Mouse (Mus musculus) heart, postnatal 0 days (tissue): ENCODE results near the gene Hnrnpa2b1. TPM values are rescaled to one million over a fixed set of nuclear protein-coding genes. Genes with fewer than 3 reads are reported as not detected.

ENCODE experiments used
- ATAC-seq: fragments of 200-750 bp; cut with Nextera tagmentation; 2 replicates; pipeline ENCODE4 v1.8.0; 2017; ENCODE audit warnings: low read depth, moderate number of reproducible peaks, moderate library complexity; ENCODE audit not compliant: insufficient read depth
- DNase-seq: peaks from one replicate; pipeline ENCODE4 v3.0.0-alpha.2; 2016; ENCODE audit warnings: low spot score
- H3K27ac ChIP-seq: fragments of 300-500 bp; sonication (generic); 2 replicates; pipeline ENCODE4 v1.5.1; 2014; ENCODE audit warnings: low read depth, mild to moderate bottlenecking
- H3K27me3 ChIP-seq: fragments of 300-500 bp; sonication (generic); 2 replicates; pipeline ENCODE4 v1.6.1; 2014; ENCODE audit warnings: low read length, mixed read lengths; ENCODE audit not compliant: control insufficient read depth, insufficient read depth
- H3K36me3 ChIP-seq: fragments of 300-500 bp; sonication (generic); replicated peaks from 2 replicates; pipeline ENCODE4 v1.6.1; 2014; ENCODE audit warnings: low read length, mixed read lengths; ENCODE audit not compliant: control insufficient read depth, insufficient read depth
- H3K4me1 ChIP-seq: fragments of 300-500 bp; sonication (generic); 2 replicates; pipeline ENCODE4 v1.6.1; 2014; ENCODE audit warnings: antibody characterized with exemption; ENCODE audit not compliant: control insufficient read depth, insufficient read depth
- H3K4me2 ChIP-seq: fragments of 300-500 bp; sonication (generic); 2 replicates; pipeline ENCODE4 v1.6.1; 2014; ENCODE audit warnings: low read depth, mild to moderate bottlenecking, low read length, moderate library complexity
- H3K4me3 ChIP-seq: fragments of 300-500 bp; sonication (generic); 2 replicates; pipeline ENCODE4 v1.5.1; 2014; ENCODE audit warnings: low read depth, low read length
- H3K9ac ChIP-seq: fragments of 300-500 bp; sonication (generic); replicated peaks from 2 replicates; pipeline ENCODE4 v1.6.1; 2014; ENCODE audit warnings: low read depth, low read length, mixed read lengths
- H3K9me3 ChIP-seq: fragments of 300-500 bp; sonication (generic); replicated peaks from 2 replicates; pipeline ENCODE4 v1.6.1; 2016; ENCODE audit warnings: low read length; ENCODE audit not compliant: control insufficient read depth
- CTCF ChIP-seq: IDR thresholded peaks from 2 replicates; pipeline ENCODE4 v1.5.1; 2016; ENCODE audit warnings: antibody characterized with exemption, control low read depth, low read depth
- EP300 ChIP-seq: IDR thresholded peaks from 2 replicates; pipeline ENCODE4 v1.6.1; 2016; ENCODE audit warnings: antibody characterized with exemption, low read depth
- WGBS: fragments of 180-500 bp; shearing (Covaris S2); extraction: QIAGEN DNeasy Blood & Tissue Kit; methylation state at CpG from one replicate; pipeline ENCODE4 v1.1.7; 2014; 5-methylcytosine and 5-hydroxymethylcytosine counted together
- polyA plus RNA-seq: library from polyadenylated mRNA; unstranded; fragments of >200 nt; fragmentation: Nextera tagmentation; extraction: Ambion mirVana; gene quantifications from 2 replicates; pipeline ENCODE4 v1.2.1, GENCODE M21; 2015
- total RNA-seq: library from RNA; depleted of rRNA; stranded (reverse); fragments of >200 nt; gene quantifications from 2 replicates; pipeline ENCODE4 v1.2.3, GENCODE M21; 2014; ENCODE audit warnings: low replicate concordance

The Hnrnpa2b1 gene
- total and polyA plus RNA-seq, 2 experiments from 2014 or later = 171 to 775 TPM

DNA sequence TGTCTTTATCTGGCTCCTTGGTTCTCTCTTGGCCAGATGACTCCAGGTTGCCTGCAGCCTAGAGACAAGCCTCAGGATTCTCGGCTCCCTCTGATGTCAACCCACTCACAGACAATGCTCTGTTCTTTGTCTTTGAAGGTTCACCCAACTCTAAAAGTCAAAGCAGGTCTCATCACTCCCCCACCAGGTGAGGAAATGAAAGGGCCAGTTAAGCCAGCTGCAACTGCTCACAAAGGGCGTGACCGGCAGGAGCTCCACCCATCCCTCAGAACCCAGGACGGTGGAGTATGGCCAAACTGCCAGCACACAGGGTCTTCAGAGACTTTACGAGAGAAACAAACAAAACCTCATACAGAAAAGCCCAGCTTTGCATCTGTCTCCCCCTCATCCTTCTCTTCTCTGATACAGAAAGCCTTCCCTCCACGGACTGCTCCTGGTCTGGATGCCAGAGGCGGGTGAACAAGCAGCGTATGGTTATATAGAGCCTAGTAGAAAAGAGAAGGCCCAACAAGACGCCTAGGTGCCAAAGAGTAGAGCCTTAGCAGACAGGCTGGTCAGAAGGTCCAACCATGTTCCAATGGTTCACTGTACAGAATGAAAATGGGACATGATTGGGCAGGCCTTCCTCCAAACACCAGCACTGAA lies 27.4 kb downstream of the Hnrnpa2b1 start:
- H3K4me2 ChIP-seq = no peak overlapping the region
- H3K9ac ChIP-seq = no peak overlapping the region
- no peak overlapping the region for H3K27ac ChIP-seq
- no peak for TF ChIP-seq EP300
- TF ChIP-seq CTCF = no peak
- WGBS = 54% methylated on average over 9 of the region's 9 CpGs
- ATAC-seq (no peak), DNase-seq (no peak)
- H3K36me3 ChIP-seq = no peaks in the 10 kb centered on the region
- no peaks in the 10 kb centered on the region for H3K9me3 ChIP-seq
- H3K27me3 ChIP-seq = no peaks in the 10 kb centered on the region
- H3K4me1 ChIP-seq = peaks cover 9% of the 10 kb centered on the region
- H3K4me3 ChIP-seq = no peak overlapping the region

DNA sequence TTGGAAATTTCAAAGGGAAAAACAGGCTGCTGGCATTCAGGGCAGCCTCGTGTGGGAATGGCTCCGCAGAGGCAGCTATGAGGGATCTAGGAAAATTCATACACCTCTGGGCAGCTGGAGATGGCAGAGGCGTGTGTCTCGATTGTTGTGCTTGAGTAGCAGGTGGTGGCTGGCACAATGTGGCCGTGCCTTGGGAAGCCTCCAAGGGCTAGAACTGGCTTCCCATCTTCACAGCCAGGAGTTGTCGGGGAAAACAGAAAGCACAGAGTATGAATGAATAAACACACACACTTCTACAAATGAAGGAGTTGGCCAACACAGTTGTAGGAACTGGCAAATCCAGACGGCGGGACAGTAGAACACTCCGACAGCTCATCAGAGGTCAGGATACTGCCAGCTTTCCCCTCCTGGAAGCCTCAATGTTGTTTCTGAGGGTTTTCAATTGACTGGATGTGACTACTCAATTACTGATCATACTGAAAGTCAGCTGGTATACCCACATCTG lies 30.8 kb downstream of the Hnrnpa2b1 start:
- WGBS = 67% methylated on average over 9 of the region's 9 CpGs
- Histone ChIP-seq H3K9me3 (no peaks in the 10 kb centered on the region), H3K4me2 (no peak overlapping the region), H3K27me3 (0 out of 2 replicates have a peak, but pooled peaks cover 3% of the 10 kb centered on the region), H3K9ac (no peak overlapping the region), H3K36me3 (no peaks in the 10 kb centered on the region), H3K4me3 (no peak overlapping the region), H3K4me1 (peaks cover 17% of the 10 kb centered on the region), H3K27ac (peak overlapping the region; percentile 81; the same call in 1 of the 2 replicates)
- no peak for ATAC-seq
- no peak for TF ChIP-seq CTCF
- TF ChIP-seq EP300 = no peak
- no peak for DNase-seq

DNA sequence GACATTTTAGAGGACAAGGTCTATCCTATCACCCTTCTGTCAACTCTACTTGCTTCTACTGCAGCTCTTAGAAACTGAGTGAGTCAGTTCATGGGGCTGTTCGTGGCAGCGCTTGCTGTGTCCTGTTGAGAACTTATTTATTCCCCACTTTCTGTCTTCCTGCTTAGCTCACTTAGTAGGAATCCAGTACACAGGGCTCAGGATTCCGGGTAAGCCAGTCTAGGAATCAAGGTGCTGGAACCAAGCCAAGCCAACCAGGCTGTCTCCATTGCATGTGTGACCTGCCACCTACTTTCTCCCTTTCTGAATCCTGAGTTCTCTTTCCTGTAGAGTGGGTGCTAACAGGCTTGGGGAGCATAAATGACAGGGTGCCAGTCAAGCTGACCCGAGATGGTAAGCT lies 32.0 kb downstream of the Hnrnpa2b1 start:
- Histone ChIP-seq H3K9ac (no peak overlapping the region), H3K27me3 (peaks cover 5% of the 10 kb centered on the region; the same call in 1 of the 2 replicates), H3K4me3 (no peak overlapping the region), H3K27ac (peak overlapping the region; percentile 81), H3K9me3 (no peaks in the 10 kb centered on the region), H3K4me1 (peaks cover 17% of the 10 kb centered on the region), H3K36me3 (no peaks in the 10 kb centered on the region), H3K4me2 (no peak overlapping the region)
- DNase-seq (peak; percentile 63), ATAC-seq (peak; percentile 83)
- WGBS = 11% methylated on average over 4 of the region's 4 CpGs
- TF ChIP-seq EP300 (no peak), CTCF (no peak)

DNA sequence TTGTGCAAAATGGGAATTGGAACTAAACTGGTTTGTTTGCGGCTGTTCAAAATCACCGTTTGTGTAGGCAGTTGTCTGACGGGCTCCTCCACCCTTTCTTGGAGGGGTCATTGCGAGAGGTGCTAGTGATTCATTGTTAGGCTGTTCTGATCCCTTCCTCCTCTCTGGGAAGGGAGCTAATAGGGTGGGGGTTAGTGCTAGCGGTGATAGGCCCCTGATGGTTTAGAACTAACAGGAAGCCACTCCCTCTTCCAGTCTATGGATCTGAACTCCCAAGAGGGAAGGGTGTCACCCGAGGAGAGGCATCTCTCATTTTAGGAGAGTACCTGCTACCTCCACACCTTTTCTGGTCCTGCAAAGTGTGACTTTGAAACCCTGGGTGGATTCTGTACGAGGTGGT lies 35.4 kb downstream of the Hnrnpa2b1 start:
- H3K27me3 ChIP-seq = peaks cover 18% of the 10 kb centered on the region; the same call in 1 of the 2 replicates
- no peak for DNase-seq
- no peaks in the 10 kb centered on the region for H3K9me3 ChIP-seq
- ATAC-seq = no peak
- no peak overlapping the region for H3K4me2 ChIP-seq
- no peak overlapping the region for H3K4me3 ChIP-seq
- no peak overlapping the region for H3K9ac ChIP-seq
- 60% methylated on average over 7 of the region's 7 CpGs for WGBS
- H3K4me1 ChIP-seq = peaks cover 19% of the 10 kb centered on the region
- no peak overlapping the region for H3K27ac ChIP-seq
- no peaks in the 10 kb centered on the region for H3K36me3 ChIP-seq
- TF ChIP-seq CTCF = no peak
- no peak for TF ChIP-seq EP300

DNA sequence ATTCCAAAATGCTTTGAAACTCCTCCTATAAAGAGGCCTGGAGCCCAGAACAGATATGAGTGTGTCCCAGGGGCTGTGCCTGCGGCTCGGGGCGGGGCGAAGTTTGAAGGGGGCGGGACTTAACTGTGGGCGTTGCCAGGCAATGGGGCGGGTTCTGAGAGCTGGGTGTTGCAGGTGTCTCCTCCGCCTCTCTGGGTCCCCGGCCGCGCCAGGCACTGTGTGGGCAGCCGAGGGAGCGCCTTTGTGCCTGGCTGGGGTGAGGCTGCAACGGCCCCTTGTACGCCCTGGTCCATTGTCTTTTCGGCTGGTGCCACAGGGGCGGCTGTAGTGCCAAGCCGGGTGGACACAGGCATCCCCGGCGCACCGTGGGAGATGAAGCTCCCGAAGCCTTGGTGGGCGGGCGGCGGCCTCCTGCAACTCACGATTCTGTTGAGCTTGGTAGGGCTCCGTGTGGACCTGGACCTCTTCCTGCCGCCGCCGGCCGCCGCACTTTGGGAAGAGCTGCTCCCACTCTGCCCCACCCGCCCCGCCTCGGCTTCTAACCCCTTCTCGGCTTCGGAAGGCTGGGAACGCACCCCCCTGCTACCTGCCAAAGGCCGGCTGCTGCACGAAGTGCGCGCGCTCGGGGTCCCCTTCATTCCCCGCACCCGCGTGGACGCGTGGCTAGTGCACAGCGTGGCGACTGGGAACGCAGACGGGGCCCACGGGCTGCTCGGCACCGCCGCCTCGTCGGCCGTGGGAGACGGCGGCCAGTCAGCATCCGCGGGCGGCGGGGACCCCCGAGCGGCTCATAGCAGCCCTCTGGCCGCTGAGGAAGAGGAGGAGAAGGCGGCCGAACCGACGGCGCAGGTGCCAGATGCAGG lies 36.9 kb downstream of the Hnrnpa2b1 start, which contains the start of gene Nfe2l3:
Gene Nfe2l3 (plus strand): TSS at position 136 of the 863 bp plus-strand sequence.
- Histone ChIP-seq H3K36me3 (no peaks in the 10 kb centered on the region), H3K4me2 (peak within 1 kb of the TSS; percentile 93), H3K4me3 (peak within 1 kb of the TSS; percentile 62), H3K27me3 (peaks cover 18% of the 10 kb centered on the region; the same call in 1 of the 2 replicates), H3K4me1 (peaks cover 15% of the 10 kb centered on the region), H3K27ac (no peak within 1 kb of the TSS), H3K9me3 (no peaks in the 10 kb centered on the region), H3K9ac (peak within 1 kb of the TSS; percentile 47; the same call in 1 of the 2 replicates)
- peak; percentile 43 for DNase-seq
- ATAC-seq = peak; percentile 82
- 1% methylated on average over 73 of the region's 74 CpGs for WGBS
- no peak for TF ChIP-seq EP300
- TF ChIP-seq CTCF = no peak
